Mouse (Mus musculus) embryo, embryonic 11.5 days (tissue): ENCODE results near the gene Hnf1a.
A peak's percentile ranks its signal among the peaks of the same experiment; 100 is the strongest.
"Not testable (repeated sequence)": the region's sequence is repeated elsewhere in the genome, so short reads cannot be mapped to it uniquely, and the experiment has no call there.

Experiments
- DNase-seq: peaks from one replicate; pipeline ENCODE4 v3.0.0-alpha.2; 2012; ENCODE audit warnings: low read depth, low spot score

Gene Hnf1a

DNA sequence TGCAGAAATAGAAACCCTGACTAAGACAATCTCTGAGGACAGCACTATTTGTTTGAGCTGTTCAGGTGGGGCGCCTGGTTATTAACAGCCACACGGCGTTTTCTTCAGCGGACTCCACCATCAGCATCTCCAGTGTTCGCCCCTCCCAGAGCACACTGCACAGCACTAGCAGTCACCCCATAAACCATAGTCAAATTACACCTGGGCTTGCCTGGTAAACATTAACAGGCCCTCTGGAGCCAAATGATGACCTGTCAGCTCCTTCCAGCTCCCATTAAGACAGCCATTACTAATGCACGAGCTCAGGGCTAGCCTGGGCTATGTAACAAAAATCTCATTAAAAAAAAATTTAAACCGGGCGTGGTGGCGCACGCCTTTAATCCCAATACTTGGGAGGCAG is 25.8 kb downstream of the Hnf1a start:
- no peak for DNase-seq

DNA sequence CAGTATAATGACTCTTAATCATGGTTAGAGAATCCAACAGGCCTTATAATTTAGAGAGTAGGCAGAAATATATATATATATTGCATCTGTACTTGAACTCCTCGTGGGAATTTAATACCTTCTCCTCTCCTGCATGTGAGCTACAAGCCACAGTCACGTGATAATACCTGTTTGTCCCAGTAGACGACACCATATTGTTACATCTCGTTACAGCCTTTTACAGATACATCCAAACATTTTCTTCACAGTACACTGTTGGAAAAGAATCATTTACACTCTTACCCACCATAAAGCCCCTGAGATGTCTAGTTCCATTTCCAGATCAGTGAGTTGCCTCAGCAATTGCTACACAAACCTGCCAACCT is 28.1 kb downstream of the Hnf1a start:
- DNase-seq: no peak

DNA sequence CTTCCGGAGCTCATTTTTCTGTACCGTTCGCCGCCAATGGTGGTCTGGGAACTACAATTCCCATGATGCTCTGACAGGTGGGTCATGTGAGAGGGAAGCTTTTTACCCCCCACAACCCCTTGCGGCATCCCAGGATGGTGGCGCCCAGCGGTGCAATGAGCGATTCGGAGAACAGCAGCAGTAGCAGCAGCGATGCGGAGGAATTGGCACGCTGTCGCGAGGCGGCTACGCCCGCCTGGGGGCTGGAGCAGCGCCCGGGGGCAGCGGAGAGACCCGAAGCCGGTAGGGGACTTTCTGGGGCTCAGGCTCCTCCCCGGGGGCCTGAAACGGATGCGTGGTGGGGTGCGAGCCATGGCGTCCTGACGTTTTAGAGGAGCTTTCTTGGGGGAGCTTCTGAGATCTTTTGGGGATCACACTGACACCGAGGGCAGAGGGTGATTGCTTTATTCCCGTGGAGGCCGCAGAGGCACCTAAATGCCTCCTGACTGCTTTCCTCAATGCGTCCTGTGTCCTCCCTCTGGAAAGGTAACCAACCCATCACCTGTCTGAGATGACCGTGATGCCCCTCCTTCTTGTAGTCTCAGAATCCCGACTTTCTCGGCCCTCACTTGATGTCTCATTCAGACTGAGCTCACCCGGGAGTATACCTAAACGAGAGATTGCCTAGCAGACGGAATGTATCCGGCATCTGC is 28.7 kb downstream of the Hnf1a start, which contains the start of gene 2210016L21Rik:
TSS of gene 2210016L21Rik (plus strand) at position 85 of the 692 bp plus-strand sequence.
- peak; percentile 80 for DNase-seq

DNA sequence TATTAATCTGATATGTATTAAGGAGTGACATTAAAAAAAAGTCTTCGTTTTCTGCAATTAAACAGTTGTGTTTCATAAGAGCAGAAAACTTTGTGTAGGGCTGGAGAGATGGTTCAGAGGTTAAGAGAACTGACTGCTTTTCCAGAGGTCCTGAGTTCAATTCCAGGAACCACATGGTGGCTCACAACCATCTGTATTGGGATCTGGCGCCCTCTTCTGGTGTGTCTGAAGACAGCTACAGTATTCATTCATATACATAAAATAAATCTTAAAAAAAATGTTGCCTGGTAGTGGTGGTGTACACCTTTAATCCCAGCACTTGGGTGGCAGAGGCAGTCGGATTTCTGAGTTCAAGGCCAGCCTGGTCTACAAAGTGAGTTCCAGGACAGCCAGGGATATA is 29.8 kb downstream of the Hnf1a start:
- DNase-seq: not testable (repeated sequence)

DNA sequence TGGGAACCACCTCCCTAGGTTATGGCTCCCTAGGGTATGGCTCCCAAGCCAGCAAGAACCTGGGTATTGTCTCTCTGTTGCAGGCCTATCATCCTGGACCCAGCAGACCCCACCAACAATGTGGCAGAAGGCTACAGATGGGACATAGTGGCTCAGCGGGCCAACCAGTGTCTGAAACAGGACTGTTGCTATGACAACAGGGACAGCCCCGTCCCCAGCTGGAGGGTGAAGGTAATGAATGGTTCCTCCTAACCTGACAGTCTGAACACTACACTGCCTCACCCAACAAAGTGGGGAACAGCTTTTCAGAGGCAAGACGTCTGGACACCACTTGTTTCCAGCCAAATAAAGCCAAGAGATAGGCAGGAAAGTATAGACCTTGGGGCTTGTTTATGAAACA is 35.1 kb downstream of the Hnf1a start:
- DNase-seq: no peak

DNA sequence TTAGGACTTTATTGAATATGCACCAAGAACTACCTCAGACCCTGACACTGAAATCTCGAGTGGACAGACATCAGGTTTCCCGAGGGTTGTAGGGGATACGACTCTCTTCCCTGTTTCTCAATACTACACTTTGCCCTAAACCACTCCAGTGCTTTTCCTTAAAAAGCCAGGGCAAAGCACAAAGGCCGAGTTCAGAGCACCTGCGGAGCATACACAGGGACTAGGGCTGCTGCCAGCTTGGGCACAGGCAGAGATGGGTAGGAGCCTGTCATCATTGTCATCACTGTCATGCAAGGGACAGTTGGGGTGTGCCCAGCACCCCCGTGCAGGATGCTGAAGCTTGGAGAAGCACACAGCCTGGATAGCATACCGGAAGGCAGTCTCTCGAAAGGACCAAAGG is 37.7 kb downstream of the Hnf1a start:
- DNase-seq: no peak

DNA sequence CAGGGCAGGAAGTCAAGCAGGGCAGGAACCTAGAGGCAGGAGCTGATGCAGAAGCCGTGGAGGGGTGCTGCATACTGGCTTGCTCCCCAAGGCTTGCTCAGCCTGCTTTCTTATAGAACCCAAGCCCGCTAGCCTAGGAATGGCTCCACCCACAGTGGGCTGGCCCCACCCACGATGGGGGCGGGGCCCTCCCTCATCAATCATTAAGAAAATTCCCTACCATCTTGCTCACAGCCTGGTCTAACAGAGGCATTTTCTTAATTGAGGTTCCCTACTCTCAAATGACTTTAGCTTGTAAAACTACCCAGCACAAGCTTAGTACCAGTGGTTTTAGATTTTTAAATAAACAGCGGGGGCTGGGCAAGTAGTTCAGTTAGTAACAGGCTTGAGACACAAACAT is 39.3 kb downstream of the Hnf1a start:
- no peak for DNase-seq

DNA sequence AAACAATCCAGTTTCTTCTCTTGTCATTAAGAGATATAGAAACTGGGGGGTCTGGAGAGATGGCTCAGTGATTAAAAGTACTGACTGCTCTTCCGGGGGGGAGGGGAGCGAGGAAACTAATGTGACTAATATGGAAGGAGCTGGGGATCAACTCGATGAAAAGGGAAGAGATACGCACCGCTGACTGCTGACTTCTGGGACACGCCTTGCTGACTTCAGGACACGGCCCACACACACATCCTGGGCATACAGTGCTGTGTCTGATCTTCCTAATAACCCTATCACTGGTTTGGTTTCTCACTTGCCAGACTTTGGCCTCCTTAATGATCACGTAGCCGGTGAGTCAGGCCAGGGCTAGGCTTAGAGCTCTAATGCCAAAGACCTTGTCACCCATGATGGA is 44.1 kb downstream of the Hnf1a start:
- no peak for DNase-seq

DNA sequence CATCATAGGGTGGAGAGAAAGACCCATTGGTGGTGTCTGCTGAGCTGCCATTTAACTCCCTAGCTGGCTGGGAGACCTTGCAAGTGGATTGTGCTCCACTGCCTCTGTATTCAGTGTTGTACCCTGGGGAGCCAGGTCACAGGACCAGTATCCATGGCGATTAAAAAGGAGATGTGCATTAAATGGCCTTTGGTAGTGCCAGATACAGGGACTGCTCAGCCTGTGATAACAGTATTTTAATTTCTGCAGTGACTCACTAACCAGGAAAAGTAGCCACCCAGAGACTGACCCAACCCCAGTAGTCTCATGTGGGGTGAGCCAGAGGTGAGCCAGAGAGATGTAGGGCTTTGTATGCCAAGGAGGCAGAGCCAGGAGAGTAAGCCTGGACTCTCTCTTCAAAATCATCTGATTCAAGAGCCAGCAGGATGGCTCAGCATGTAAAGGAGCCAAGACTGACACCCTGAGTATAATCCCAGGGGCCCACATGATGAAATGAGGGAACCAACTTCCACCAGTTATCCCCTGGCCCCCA is 44.7 kb downstream of the Hnf1a start:
- no peak for DNase-seq

DNA sequence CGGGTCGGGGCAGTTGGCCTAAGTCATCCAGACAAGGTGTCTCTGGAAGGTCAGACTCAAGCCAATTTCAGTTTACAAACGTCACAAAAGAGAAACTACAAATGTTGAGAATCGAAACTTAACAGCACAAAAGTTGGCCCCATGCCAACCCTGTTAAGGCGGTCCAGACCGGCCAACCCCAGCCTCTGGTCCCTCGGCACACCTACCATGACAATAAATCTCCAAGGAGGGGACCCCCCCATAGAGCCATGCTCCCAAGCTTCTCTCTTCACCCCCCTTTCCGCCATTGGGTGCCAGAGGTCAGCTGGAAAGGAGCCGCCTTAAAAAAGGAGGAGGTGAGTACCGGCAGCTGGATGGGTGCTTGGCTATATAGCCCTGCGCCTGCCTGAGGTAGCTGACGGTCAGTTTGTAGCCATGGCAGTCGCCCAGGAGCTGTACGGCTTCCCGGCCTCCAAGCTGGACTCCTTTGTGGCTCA is 47.9 kb downstream of the Hnf1a start, which contains the start of gene Oasl1:
TSS of gene Oasl1 (plus strand) at position 243 of the 476 bp plus-strand sequence.
- DNase-seq: no peak

DNA sequence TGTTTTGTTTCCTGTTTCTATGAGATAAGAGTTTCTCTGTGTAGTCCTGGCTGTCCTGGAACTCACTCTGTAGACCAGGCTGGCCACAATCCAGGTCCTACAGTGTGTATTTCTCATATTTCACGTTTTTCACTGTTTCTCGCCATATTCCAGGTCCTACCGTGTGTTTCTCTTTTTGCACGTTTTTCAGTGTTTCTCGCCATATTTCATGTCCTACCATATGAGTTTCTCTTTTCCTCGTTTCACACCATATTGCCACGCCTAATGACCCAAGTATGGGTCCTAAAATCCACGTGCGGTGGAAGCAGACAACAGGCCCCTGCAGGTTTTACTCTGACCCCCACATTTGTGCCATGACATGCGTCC is 48.5 kb downstream of the Hnf1a start:
- no peak for DNase-seq

DNA sequence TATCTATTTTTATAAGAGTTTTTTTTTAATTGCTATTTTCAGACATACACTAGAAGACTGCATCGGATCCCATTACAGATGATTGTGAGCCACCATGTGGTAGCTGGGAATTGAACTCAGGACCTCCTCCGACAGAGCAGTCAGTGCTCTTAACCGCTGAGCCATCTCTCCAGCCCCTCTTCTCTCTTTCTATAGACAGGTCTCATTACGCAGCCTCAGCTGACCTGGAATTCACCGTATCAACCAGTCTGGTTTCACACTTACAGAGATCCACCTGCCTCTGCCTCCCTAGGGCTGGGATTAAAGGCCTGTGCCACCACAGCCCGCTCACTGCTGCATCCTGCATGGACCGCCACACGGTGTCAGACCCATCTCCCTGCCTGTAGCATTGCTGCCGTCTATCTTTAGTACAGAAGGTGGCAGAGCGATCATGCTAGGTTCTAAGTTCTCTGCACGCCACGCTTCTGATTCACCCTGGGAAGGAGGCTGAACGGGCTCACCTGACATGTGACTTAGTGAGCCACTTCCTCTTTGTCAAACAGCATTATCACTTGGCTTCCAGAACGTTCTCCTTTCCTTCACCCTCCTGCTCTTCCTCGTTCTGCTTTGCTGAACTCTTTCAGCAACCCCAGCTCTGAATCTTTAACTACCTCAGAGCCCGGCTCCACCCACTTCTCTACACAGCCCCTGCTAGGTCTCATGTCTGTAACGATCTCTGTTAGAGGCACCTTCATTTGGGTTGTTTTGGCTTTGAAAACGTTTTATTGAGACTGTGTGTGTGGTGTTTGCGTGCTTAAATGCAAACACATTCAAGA is 49.1 kb downstream of the Hnf1a start:
- no peak for DNase-seq

DNA sequence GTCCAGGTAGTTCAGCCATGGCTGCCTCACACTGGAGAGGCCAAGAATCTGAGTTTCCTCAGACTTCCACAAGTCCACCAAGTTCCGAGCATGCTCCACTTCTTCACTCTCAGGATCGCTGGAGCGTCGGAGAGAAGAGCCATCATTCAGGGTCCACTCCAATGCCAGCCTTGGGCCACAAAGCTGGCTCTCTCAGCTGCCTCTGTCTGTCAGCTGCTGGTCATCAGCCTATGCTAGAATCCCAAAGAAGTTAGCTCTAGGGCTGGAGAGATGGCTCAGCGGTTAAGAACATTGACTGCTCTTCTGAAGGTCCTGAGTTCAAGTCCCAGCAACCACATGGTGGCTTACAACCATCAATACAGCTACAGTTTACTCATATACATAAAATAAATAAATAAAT is 53.5 kb downstream of the Hnf1a start:
- not testable (repeated sequence) for DNase-seq

DNA sequence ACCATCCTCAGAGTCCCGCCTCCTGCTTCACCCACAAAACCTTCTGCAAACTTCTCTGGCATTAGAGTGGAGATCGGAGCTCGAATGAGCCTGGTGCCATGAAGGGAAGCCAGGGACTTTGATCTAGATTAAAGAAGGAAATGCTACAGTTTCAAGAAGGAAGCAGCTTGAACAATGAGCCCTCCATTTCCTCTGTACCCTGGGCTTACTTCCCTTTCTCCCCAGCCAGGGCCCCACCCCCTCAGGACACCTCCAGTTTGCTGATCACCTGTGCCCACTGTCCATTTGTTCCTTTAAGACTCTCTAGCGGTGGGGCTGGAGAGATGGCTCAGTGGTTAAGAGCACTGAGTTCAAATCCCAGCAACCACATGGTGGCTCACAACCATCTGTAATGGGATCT is 54.1 kb downstream of the Hnf1a start:
- DNase-seq: no peak

DNA sequence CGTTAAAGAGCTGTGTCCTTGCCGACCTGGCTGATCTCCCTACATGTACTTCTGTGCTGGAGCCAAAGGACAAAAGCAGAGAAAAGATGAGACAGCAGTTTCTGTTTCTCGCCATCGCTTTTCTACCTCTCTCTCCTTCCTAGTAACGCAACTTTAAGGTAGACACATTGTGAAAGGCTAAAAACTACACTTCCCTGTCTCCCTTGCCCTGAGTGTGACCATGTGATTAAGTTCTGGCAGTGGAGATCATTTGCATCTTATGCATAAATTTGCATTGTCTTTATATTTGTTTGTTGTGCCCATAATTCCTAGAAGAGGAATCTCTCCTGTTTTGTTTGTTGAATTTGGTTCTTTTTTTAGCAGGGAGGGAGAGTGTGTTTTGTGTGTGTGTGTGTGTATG is 55.0 kb downstream of the Hnf1a start:
- DNase-seq: no peak

DNA sequence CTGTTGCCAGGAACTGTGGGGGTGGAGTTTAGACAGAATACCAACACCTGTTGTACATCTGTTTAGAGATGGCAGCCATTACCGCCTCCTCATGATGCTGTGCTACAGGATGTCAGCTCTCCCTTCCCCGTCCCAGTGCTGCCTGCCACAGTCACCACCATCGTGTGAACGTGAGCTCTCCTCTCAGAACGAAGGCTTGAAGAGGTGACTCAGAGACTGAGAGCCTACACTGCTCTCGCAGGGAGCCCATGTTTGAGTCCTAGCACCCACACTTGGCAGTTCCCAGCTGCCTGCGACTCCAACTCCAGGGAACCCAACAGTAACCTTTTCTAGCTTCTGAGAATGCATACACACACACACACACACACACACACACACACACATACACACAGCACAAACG is 56.0 kb downstream of the Hnf1a start:
- DNase-seq: no peak

DNA sequence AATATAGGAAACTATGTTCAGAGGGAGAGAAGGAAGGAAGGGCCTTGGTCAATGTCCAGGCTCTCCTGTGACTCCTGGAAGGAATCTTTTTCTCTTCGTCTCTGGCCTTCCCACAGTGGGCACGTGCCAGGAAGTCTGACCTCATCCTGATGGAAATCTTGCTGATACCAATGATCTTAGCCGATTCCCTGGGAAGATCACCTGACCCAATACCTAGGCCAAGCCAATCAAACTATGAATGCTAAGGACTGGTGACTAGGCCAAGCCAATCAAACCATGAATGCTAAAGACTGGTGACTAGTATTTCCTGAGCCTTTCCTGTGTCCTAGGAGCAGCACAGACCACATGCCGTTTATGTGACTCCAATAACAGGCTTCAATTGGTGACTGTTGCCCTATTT is 57.2 kb downstream of the Hnf1a start:
- DNase-seq: no peak

DNA sequence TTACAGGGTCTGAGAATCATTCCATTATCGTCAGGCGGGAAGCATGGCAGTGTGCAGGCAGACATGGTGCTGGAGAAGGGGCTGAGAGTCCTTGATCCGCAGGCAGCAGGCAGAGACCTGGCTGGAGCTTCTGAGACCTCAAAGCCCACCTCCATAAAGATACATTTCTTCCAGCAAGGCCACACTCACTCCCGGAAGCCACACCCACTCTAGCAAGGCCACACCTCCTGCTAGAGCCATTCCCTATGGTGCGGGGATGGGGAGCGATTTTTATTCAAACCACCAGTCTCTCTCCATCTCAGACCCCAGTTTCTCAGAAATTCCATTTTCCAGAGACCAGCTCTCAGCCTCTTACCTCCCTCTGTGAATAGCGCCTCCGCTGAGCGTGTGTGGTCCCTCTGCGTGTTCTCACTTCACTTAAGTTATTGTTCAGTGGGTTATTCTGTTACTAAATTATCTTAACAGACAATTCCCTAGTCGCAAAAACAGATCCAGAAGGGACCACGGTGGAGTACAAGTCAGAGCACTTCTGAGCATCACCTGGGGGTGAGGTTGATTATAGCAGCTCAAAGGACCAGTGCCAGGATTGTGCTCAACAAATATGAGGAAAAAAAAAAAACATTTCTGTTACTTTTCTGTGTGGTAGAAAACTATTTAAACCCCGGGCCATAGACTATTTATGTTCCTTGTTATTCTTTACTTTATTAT is 62.1 kb downstream of the Hnf1a start:
- DNase-seq: no peak

DNA sequence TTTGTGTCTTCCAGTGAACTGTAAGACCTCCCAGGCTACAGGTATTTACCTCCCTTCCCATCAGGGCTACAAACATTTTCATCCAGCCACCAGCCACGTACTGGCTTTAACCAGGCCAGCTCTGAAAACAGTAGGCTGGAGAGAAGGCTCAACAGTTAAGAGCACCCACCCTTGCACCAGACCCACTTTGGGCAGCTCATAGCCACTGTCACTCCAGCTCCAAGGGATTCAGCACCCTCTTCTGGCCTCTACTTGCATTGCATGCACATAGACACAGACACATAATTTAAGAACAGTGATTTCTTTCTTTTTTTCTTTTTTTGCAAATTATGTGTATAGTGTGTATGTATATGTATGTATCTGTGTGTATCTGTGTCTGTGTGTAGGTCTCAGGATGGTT is 68.5 kb downstream of the Hnf1a start:
- no peak for DNase-seq
